In genomic region chr17:43675228-43675627, GRCm38 (mm10) we compare ENCODE assay signal across 11 mouse cellular contexts. TPM values are rescaled to one million over a fixed set of nuclear protein-coding genes. Genes with fewer than 3 reads are reported as not detected.
DNase-seq lines count a peak whose midpoint lies in the region; ATAC-seq and TF ChIP-seq lines count a peak whose summit lies in the region.
"Had no signal": no experiment of that assay in that cellular context is flagged by ENCODE, and none has a peak within 500 bp of the region (broad histone marks: within the 10 kb centered on the region; RNA-seq: fewer than 3 reads in every experiment).

No protein-coding gene starts in this region.

- peak; percentile 10 for DNase-seq in left cerebral cortex, postnatal 4 days
- DNase-seq in left cerebral cortex, adult 11 months (ENCODE audit: low spot score) = no peak
- peak; percentile 74 for DNase-seq in heart, postnatal 0 days (ENCODE audit: low spot score)
- DNase-seq in lung, postnatal 10 days = peak; percentile 66
- DNase-seq in thymus, adult 18-20 months = no peak
- no peak for DNase-seq in thymus, postnatal 0 days (ENCODE audit: low spot score)
- no peak for DNase-seq in left cerebral cortex, postnatal 25 days (ENCODE audit: low spot score in 2 of 2)

- H3K4me3 ChIP-seq in heart, postnatal 0 days (ENCODE audit: low read depth, low read length) = no peak overlapping the region

- H3K27ac ChIP-seq in heart, postnatal 0 days (ENCODE audit: low read depth) = no peak overlapping the region

- no peak for TF ChIP-seq EP300 in heart, postnatal 0 days (IDR thresholded peaks at IDR 0.05; ENCODE audit: low read depth)

- no peaks in the 10 kb centered on the region for H3K4me1 ChIP-seq in heart, postnatal 0 days (ENCODE audit: control insufficient read depth, insufficient read depth)

- ATAC-seq in common myeloid progenitor, adult 5-6 weeks (replicated peaks; ENCODE audit: low read depth, poor library complexity, severe bottlenecking) = peak; percentile 68
- 0 out of 2 replicates have a peak, but pooled peaks have one; percentile 14 for ATAC-seq in heart, postnatal 0 days (ENCODE audit: insufficient read depth, low read depth)

- H3K36me3 ChIP-seq in heart, postnatal 0 days (replicated peaks; ENCODE audit: control insufficient read depth, insufficient read depth, low read length) = peaks cover 10% of the 10 kb centered on the region

- no peak overlapping the region for H3K4me2 ChIP-seq in heart, postnatal 0 days (ENCODE audit: low read depth, low read length)

- intact Hi-C loops in left cerebral cortex, postnatal 4 days (cut with DNase I) = no loop called here
- intact Hi-C loops in left cerebral cortex, postnatal 25 days (cut with DNase I) = no loop called here

- H3K9ac ChIP-seq in heart, postnatal 0 days (replicated peaks; ENCODE audit: low read depth, low read length) = no peak overlapping the region

- H3K9me3 ChIP-seq in heart, postnatal 0 days (replicated peaks; ENCODE audit: control insufficient read depth, low read length) = no peaks in the 10 kb centered on the region

- no peak for TF ChIP-seq CTCF in heart, postnatal 0 days (IDR thresholded peaks at IDR 0.05; ENCODE audit: low read depth)

- 38% methylated on average over 1 of the region's 1 CpGs for WGBS in heart, postnatal 0 days

- no peaks in the 10 kb centered on the region for H3K27me3 ChIP-seq in heart, postnatal 0 days (ENCODE audit: control insufficient read depth, insufficient read depth, low read length)

RNA-seq across cellular contexts. Expression of gene Cyp39a1, which starts 8.0 kb away (rescaled TPM):
- 1 to 10 TPM; 2.0 to 2.3 TPM for total RNA-seq in left cerebral cortex, postnatal 4 days (2021)
- 0.73 and 2.0 TPM in 2 replicates for total RNA-seq in common myeloid progenitor, adult 5-6 weeks (2017)
- 7.0 and 8.3 TPM in 2 replicates for total RNA-seq in heart, postnatal 0 days (2014; rRNA removed; ENCODE audit: low replicate concordance)
- 39.5 and 43.7 TPM in 2 replicates for polyA plus RNA-seq in heart, postnatal 0 days (2015; fragmentation: Nextera tagmentation; extraction: Ambion mirVana)
- 3.0 and 4.7 TPM in 2 replicates for polyA plus RNA-seq in thymus, postnatal 0 days (2015; fragmentation: Nextera tagmentation; extraction: Ambion mirVana)
- 1 to 10 TPM; 1.8 TPM for total RNA-seq in left cerebral cortex, postnatal 25 days (2021)
- total RNA-seq: MEL had no signal

RNA-seq across cellular contexts. Expression of gene Slc25a27, which starts 8.2 kb away (rescaled TPM):
- 10 to 100 TPM; 47.8 to 49.0 TPM for total RNA-seq in left cerebral cortex, postnatal 4 days (2021)
- total RNA-seq in common myeloid progenitor, adult 5-6 weeks (2017) = 0.73 and 5.7 TPM in 2 replicates
- 2.4 and 7.9 TPM in 2 replicates for total RNA-seq in heart, postnatal 0 days (2014; rRNA removed; ENCODE audit: low replicate concordance)
- 7.8 and 10.9 TPM in 2 replicates for polyA plus RNA-seq in heart, postnatal 0 days (2015; fragmentation: Nextera tagmentation; extraction: Ambion mirVana)
- polyA plus RNA-seq in thymus, postnatal 0 days (2015; fragmentation: Nextera tagmentation; extraction: Ambion mirVana) = 4.8 and 7.6 TPM in 2 replicates
- total RNA-seq in left cerebral cortex, postnatal 25 days (2021) = 10 to 100 TPM; 42.8 to 47.8 TPM
- total RNA-seq: MEL had no signal

RNA-seq across cellular contexts. Expression of gene Tdrd6, which starts 45.1 kb away (rescaled TPM):
- 1 to 10 TPM; 2.1 to 3.3 TPM for total RNA-seq in left cerebral cortex, postnatal 4 days (2021)
- not detected in 2 replicates for total RNA-seq in common myeloid progenitor, adult 5-6 weeks (2017)
- not detected in 2 replicates for total RNA-seq in heart, postnatal 0 days (2014; rRNA removed; ENCODE audit: low replicate concordance)
- polyA plus RNA-seq in heart, postnatal 0 days (2015; fragmentation: Nextera tagmentation; extraction: Ambion mirVana) = 0.11 TPM in 1 of 2 replicates, not detected in the other
- polyA plus RNA-seq in thymus, postnatal 0 days (2015; fragmentation: Nextera tagmentation; extraction: Ambion mirVana) = not detected in 2 replicates
- total RNA-seq in left cerebral cortex, postnatal 25 days (2021) = under 1 TPM; 0.25 to 0.50 TPM
- total RNA-seq: MEL had no signal
- polyA plus RNA-seq: embryonic facial prominence, embryonic 11.5 days; spleen, adult 2 months had no signal

Comparison
In these comparisons a context has a peak if more than half of its experiments do, and no peak if none do; other contexts are left out.
1. DNase-seq: peak in left cerebral cortex, postnatal 4 days (single experiment), heart, postnatal 0 days (single experiment) and lung, postnatal 10 days (single experiment); none in left cerebral cortex, adult 11 months (single experiment), thymus, adult 18-20 months (0 of 2), thymus, postnatal 0 days (single experiment) and left cerebral cortex, postnatal 25 days (0 of 2).